Mouse (Mus musculus) C2C12 (cell line): ENCODE measurements at regions not wholly inside any gene's neighbourhood (a gene's known extent, or its start where the extent isn't known, plus 50 kb on each side); places are given as distances from the start of the nearest gene placed in this dataset.

Source experiments
- CTCF ChIP-seq: IDR thresholded peaks from one replicate; pipeline ENCODE4 v1.5.1; 2011; ENCODE audit not compliant: control insufficient read depth, insufficient read depth, insufficient read length
- USF1 ChIP-seq: IDR thresholded peaks from one replicate; pipeline ENCODE4 v1.6.1; 2011; ENCODE audit warnings: low read depth, mild to moderate bottlenecking, control low read depth, moderate library complexity

GRCm38 (mm10) chr6:135632671-135633070 is 270.3 kb downstream of the Emp1 start:
- TF ChIP-seq CTCF (no peak), USF1 (no peak)
